Mouse (Mus musculus) ovary, adult 18-20 months (tissue): ENCODE measurements at regions not wholly inside any gene's neighbourhood (a gene's known extent, or its start where the extent isn't known, plus 50 kb on each side); places are given as distances from the start of the nearest gene placed in this dataset.

Experiments
- DNase-seq: peaks from one replicate; pipeline ENCODE4 v3.0.0; 2022; ENCODE audit warnings: low spot score, mixed read lengths

GRCm38 (mm10) chr5:46092549-46092948, 235.1 kb upstream of the Lcorl start:
- no peak for DNase-seq

- no peak for DNase-seq
Observed at GRCm38 (mm10) chr5:46086885-46087284, 229.5 kb upstream of the Lcorl start.

- DNase-seq, result no peak
Observed at GRCm38 (mm10) chr5:46083293-46083692, 225.9 kb upstream of the Lcorl start.

- no peak for DNase-seq
Observed at GRCm38 (mm10) chr5:46073744-46074143, 216.3 kb upstream of the Lcorl start.

GRCm38 (mm10) chr5:46073136-46073535, 215.7 kb upstream of the Lcorl start:
- DNase-seq, result no peak

GRCm38 (mm10) chr5:46059910-46060309, 202.5 kb upstream of the Lcorl start:
- no peak for DNase-seq

GRCm38 (mm10) chr5:46054850-46055249, 197.4 kb upstream of the Lcorl start:
- no peak for DNase-seq

- no peak for DNase-seq
Observed at GRCm38 (mm10) chr5:46042684-46043348, 185.4 kb upstream of the Lcorl start.

GRCm38 (mm10) chr5:46033008-46033676, 175.7 kb upstream of the Lcorl start:
- peak; percentile 15 for DNase-seq

GRCm38 (mm10) chr5:46032206-46032605, 174.8 kb upstream of the Lcorl start:
- no peak for DNase-seq

- DNase-seq, result no peak
Observed at GRCm38 (mm10) chr5:46024138-46024537, 166.7 kb upstream of the Lcorl start.

GRCm38 (mm10) chr5:46023456-46023855, 166.0 kb upstream of the Lcorl start:
- no peak for DNase-seq

GRCm38 (mm10) chr5:46022047-46022422, 164.6 kb upstream of the Lcorl start:
- no peak for DNase-seq

- no peak for DNase-seq
Observed at GRCm38 (mm10) chr5:46021398-46022046, 164.1 kb upstream of the Lcorl start.

- DNase-seq, result no peak
Observed at GRCm38 (mm10) chr5:46020175-46020574, 162.8 kb upstream of the Lcorl start.

GRCm38 (mm10) chr5:46007446-46007845, 150.0 kb upstream of the Lcorl start:
- no peak for DNase-seq

GRCm38 (mm10) chr5:46006691-46007090, 149.3 kb upstream of the Lcorl start:
- no peak for DNase-seq

- DNase-seq, result no peak
Observed at GRCm38 (mm10) chr5:46006228-46006627, 148.8 kb upstream of the Lcorl start.

GRCm38 (mm10) chr5:46005631-46006030, 148.2 kb upstream of the Lcorl start:
- DNase-seq, result no peak

GRCm38 (mm10) chr5:46002011-46002410, 144.6 kb upstream of the Lcorl start:
- no peak for DNase-seq

GRCm38 (mm10) chr5:45957766-45958165, 100.4 kb upstream of the Lcorl start:
- no peak for DNase-seq

- no peak for DNase-seq
Observed at GRCm38 (mm10) chr5:45943970-45944369, 86.6 kb upstream of the Lcorl start.

- no peak for DNase-seq
Observed at GRCm38 (mm10) chr5:45932970-45933369, 75.6 kb upstream of the Lcorl start.
